Mouse (Mus musculus): ENCODE measurements at regions not wholly inside any gene's neighbourhood (a gene's known extent, or its start where the extent isn't known, plus 50 kb on each side); places are given as distances from the start of the nearest gene placed in this dataset.

GRCm38 (mm10) chr6:111820265-111820664 lies 453.3 kb upstream of the Lmcd1 start:
- TF ChIP-seq CTCF (IDR thresholded peaks at IDR 0.05; ENCODE audit: low read depth) (no peak), EP300 (IDR thresholded peaks at IDR 0.05; ENCODE audit: low read depth) (no peak)

Measured in liver, postnatal 0 days (tissue).